Mouse (Mus musculus) megakaryocyte-erythroid progenitor cell, adult 5-6 weeks (primary cell): ENCODE results near the gene Dpp10. TPM values are rescaled to one million over a fixed set of nuclear protein-coding genes. Genes with fewer than 3 reads are reported as not detected.

Source experiments
- ATAC-seq: replicated peaks from 2 replicates; pipeline ENCODE4 v1.8.0; 2016; ENCODE audit warnings: mild to moderate bottlenecking, inconsistent platforms; ENCODE audit not compliant: severe bottlenecking, poor library complexity, low FRiP score, low TSS enrichment
- total RNA-seq, 2 experiments: library from RNA; stranded (forward) in 1 of 2; stranded (reverse) in 1 of 2; fragments of 200-1000, 215-1000 nt in 1 of 2; fragments of >200 nt in 1 of 2; fragmentation: Nextera tagmentation in 1 of 2; gene quantifications; 2 replicates each; pipeline ENCODE4 v1.2.3; 2014 to 2017

The Dpp10 gene
- not detected in 2 replicates for total RNA-seq (2014; fragmentation: Nextera tagmentation)
- not detected in 2 replicates for total RNA-seq (2017)

DNA sequence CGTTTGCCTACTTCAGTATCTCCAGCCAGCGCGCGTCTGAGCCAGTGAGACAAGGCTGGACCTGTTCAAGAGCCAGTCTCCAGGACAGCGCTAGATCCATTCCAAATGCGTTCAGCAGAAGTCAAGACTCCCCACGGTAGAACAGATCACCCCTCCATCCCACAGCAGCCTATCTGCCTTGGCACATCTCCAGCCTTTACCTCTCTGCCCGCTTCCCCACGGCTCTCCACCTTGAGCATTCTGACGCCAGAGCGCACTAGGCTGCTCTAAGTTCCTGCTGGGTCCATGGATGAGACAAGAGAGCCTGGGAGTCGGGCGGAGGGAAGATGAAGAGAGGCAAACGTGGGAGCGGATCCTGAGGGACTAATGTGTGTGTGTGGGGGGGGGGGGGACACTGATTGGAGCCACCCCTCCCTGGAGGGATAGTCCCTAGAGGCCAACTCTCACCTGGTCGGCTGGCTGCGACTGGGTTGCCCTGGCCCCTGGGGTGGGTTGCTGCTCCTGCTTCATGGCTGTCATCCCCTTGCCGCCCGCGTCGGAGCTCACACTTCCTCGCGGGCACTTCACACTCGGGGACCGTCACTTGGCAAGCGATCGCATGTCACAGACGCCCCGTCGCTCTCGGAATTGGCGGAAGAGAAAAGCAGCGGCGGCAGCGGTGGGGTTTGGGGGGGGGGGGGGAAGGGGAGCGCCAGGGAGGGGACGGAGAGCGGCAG lies at the start of gene Dpp10:
Gene Dpp10, minus strand, starts transcription at position 635 of the 716 bp plus-strand sequence.
- ATAC-seq = no peak

DNA sequence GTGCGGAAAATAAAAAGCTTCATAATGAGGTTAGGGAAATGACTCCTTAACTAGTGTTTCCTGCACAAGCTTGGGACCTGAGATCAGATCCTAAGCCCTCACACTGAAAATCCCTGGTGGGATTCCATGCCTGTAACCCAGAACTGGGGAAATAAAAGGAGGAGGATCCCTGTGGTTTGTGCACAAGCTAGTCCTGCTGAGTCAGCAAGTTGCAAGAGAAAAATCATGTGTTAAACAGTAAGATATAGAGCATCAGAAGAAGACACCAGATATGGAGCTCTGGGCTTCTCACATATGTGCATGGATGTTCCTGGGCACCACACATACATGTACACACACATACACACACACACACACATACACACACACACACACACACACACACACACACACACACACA lies 3.2 kb upstream of the Dpp10 start:
- no peak for ATAC-seq

DNA sequence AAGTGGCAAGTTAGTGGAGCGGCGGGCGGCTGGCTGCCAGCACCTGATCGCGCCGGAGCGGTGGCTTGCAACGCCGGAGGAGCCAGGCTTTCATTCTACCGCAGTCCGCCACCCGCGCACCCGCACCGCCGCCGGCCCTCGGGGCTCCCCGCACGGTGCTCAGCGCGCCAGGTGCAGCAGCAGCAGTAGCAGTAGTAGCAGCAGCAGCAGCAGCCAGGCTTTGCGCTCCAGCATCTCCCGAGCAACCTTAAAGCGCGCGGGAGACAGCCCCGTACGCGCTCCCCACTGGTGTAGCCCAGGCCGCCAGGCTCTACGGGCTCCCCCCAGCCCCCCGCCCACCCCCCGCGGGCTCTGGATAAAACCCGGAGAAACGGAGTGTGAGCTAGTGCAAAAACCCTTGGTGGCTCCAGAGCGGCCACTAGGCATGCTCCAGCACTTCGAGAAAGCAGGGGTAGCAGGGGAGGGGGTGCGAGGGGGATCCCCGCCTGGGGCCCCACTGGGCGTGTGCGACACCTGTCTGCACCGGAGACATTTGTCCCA lies 472 bp upstream of the Dpp10 start:
- no peak for ATAC-seq

DNA sequence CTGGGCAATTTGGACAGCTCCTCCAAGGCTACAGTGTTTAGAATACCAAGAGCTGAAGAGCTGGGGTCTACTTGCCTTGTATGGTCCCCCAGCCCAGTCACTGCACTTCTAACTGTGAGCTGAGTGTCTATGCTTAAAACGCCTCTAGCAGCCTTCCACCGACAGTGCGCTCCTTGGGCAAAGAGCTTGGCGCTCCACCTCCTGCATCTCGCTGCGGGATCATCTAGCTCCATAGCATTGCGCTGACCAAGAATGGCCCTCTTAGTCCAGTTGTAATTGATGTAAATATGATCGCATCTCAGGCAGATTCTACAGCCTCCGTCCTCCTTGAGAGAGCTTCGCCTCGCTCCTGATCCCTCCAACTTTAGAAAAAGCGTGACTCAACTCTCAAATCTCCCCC lies 1.2 kb downstream of the Dpp10 start:
- ATAC-seq = no peak

DNA sequence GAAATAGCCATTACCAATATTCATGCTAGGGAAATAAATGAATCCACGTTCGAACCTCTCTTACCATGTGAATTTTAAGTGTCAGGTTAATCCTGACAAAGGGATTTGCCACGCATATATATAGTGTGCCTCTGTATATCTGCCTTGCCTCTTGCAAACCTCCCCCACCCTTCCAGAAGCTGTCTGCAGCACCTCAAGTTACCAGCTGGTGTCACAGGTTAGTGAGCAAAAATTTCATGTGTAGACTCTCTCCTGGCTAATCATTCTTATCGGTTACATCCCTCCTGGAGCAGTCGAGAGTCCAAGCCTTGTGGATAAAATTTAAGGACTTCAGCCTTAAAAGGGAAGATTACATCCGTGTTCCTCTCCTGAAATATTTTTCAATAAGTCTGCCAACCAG lies 1.9 kb downstream of the Dpp10 start:
- no peak for ATAC-seq

DNA sequence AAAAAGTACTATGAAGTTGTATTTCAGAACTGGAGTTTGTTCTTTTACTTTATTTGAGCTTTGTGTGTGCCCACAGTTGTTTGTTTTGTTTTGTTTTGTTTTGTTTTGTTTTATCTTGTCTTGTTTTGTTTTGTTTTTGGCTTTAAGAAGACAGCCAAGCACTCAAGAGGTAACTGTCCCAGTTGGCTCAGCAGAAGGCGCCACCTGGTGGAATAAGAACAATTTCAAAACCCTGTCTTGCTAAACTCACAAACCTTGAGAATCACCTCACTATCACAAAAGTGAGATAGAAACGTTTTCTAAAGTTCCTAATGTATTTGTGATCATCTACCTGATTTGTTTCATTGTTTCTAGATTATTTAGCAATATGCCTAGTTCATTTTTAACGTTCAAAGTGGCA lies 3.8 kb downstream of the Dpp10 start:
- ATAC-seq = no peak

DNA sequence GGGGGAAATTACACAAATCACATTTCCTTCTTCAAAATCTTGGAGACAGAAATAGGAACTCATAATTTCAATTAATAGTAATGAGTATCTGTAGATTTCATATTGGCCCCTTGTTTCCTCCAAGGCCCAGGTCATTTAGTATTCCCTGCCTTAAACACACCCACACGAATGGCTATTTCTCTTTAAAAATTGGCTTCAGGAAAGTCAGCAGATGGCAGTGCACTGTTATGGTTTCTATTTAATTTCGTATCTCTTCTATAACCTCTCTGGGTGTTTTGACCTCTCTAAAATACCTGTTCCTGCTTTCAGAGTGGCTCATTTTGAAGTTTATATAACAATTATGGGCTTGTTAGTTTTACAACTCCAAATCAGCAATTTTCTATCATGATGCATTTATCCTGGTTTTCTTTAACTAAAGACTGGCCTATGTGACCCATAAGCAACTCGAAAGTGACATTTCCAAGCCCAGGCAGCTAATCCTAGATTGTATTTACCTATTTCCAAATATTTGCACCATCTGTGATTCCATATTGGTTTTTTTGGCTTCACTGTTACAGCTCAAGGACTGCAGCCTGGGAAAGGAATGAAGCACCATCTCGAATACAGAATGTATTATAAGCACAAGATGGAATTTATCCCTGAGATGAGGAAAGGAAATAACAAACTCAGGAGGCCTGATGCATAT lies 9.9 kb downstream of the Dpp10 start:
- ATAC-seq = no peak

DNA sequence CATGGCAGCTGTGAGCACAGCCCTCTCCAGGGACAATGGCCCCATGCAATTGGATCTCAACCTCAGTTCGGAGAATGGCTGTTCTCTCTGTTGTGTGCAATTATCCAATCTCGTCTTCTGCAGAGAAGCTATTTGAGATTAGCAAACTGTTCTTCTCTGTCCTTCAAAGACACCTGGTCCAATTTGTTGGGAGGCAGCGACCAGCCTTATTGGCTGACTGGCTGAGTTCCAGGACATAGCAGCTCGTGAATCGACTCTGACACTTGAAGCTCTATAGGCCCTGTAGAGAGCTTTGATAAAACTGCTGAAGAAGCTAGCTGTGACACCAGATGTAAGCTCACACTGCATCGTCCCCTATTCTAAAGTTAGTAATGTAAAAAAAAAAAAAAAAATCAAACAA lies 12.7 kb downstream of the Dpp10 start:
- no peak for ATAC-seq

DNA sequence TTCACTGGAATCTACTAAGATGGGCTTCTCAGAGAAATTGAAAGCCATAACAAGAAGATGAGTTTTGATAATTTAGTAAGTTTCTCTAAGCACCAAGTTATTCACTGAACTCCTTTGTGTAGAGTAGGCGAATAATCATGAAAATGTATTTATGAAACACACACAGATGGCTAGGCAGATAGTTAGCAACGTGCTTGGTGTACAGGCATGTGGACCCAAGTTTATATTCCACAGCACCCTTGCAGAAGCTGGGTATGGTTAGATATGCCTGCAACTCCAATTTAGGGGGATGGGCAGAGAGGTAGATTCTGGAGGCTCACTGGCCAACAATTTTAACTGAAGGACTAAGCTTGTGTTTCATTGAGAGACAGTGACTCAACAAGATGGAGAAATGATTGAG lies 13.4 kb downstream of the Dpp10 start:
- ATAC-seq = no peak

DNA sequence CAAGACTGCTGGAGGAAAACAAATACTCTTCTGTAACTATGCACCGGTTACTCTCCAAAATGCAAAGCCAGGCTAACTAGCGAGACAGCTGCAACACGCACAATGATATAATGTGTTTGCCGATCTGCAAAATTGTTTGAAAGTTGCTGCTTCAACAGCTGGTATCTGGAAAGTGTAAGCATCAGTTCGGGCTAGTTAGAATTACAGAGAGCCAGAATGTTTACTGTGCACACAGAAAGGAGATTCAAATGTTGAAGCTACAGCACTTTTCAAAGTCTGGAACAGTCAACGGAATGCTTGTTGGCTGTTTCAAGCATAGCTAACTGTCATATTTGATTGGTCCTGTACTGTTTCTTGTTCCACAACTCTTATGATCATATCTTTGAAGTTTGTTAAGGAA lies 42.6 kb downstream of the Dpp10 start:
- no peak for ATAC-seq

DNA sequence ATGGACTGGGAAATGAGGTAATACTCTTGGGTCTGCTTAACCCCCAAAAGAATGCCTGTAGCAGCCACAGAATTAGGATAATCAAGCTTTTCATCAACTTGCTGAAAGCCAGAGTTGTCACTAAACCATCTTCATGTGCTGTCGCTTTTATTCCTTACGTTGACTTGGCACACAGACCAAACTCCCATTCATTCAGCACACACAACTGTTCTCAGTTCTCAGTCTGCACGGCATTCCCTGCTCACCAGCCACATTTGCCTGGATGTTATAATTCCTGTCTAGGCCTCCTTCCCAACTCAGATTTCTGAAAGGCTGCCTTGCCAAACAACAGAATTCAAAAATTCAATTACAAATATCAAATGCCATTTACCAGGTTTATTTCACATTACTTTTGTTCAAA lies 49.6 kb downstream of the Dpp10 start:
- ATAC-seq = no peak

DNA sequence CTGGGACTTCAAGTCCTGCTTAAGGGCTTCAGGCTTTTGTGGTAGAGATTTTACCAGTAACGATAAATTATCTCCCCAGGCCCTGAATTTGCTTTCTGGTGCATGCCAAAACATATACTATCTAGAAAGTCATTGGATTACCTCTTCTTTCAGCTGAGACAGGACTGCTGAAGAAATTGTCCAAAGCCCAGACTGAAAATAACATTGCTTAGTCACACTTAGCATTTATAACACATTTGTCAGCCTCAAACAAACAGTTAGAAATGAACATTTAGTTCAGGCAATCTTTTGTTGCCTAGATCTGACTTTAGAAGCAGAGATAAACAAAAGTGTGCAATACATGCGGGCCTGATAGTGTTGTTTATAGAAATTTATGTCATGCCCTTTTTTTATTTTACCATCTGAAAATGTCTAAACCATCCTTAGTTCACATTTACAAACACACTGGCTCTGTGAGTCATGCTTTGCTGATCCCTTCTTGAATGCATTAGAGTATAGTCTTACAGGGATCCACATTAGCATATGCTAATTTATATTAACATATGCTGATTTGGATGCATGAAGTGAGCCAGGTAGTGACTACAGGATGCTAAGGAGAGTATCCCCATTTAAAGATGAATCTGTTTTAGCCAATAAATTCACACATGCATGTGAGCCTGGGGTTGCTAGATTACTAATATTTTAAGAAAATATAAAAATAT lies 59.9 kb downstream of the Dpp10 start:
- ATAC-seq = no peak

DNA sequence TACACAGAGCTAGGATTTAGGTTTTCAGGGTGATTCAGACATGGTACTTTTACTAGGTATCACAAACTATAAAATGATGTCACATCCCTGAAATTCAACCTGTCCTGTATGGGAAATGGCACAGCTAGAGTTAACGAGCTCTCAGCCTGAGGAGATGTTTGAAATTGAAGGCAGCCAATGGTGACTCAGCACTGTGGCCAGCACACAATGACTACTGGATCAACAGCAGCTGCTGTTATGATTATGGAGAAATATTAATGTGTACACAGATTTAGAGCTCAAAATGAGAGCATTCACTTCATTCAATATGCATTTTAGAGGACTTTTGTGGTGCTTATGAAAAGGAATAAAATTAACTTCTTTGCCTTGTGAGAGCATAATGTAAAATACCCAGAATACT lies 66.8 kb downstream of the Dpp10 start:
- no peak for ATAC-seq

DNA sequence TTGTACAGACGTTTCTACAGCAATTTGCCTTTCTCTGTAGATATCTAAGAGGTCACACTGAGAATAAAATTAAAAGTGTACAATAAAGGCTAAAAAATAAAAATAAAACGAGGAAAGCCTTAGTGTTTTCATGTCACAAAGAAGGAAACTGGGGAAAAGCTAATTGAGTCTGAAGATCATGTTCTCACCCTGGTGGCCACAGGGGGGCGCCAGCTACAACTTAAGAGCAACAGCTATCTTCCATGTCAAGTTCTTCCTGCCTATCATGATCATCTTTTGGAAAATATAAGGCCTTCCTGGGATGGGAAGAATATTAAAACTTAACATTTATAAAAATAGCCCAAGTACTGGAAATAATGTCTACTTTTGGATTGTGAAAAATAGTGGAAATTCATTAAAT lies 70.7 kb downstream of the Dpp10 start:
- ATAC-seq = no peak

DNA sequence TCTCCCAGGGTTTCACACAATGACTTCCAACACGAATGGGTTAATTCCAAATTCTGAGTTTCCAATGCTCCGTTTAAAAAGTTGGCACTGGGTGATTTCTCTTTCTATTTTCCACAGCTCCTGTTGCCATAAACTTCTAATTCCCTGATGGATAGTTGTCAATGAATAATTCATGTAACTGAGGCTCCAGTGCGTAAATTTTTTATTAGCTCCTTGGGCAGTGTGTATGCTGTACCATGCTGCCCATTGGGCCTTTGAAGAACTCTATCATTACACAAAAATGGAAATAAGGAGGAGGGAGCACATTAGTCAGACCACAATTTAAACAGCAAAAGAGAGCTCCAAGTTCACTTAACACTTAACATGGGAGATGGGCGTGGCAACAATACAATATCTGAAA lies 99.2 kb downstream of the Dpp10 start:
- ATAC-seq = no peak

DNA sequence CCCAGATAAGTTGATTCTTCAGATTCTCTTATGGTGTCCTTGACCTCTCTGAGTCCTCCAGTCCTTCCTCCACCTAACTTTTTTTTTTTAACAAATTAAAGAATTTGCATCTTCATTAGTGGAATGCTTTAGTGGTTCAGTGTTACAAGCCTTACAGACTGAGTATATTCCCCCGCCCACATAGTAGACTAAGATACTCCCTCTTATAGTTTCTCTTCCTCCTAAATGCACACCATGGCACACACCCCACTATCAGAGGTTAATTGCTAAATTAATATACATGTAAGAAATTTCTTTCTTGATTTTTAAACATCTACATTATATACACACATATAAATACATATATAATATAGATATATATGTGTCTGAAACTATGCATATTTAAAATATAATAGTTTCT lies 104.5 kb downstream of the Dpp10 start:
- ATAC-seq = no peak

DNA sequence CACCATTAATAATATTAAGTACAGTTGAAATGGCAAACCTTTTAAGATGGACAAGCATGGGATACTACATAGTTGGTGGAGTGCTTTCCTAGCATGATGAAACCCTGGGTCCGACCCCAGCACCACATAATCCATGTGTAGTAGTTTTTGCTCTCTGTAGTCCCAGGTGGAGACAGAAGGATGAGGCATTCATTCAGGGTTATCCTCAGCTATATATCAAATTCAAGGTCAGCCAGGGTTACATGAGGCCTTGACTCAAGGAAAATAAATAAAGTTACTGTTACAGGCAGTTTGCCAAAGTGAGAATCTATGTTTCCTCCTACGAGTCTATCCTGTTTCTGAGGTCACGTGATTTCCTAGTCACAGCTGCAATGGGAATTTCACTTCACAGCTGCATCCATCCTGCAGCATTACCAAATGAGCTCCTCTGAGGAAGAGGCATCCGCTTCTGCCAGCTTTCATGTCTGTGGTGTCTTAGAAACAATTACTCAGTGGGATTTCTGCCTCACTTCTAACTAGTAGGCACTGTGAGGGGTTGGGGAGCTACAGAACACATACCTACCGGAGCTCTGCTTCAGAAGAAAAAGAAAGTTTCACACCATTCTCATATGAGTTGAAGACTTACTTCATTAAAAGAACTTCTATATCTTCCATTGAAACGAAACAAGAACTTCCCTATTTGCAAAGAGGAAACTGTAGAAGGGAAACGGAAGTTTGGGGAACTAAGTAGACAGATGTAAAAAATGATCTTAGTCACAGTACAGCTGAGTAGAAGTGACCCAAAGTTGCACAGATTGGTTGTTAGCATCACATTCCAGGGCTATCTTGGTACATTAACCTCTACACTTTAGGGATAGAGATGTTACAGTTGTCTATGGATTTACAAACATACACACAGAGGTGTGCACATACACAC lies 111.3 kb downstream of the Dpp10 start:
- no peak for ATAC-seq

DNA sequence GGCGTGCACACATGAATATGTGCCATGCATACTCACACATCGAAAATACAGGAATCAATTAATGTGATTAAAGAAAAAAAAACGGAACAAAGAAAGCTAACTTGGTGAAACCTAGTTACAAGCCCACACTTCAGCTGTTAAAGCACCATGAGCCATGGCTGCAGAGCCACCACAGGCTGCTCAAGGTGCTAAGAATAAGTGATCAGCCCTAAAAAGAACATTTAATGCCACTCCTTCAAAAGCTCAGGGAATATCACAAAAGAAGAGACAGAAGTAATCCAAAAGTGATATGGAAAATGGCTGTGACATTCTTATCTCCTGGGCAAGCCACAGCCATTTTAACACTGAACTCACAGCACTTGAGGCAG lies 117.4 kb downstream of the Dpp10 start:
- ATAC-seq = no peak

DNA sequence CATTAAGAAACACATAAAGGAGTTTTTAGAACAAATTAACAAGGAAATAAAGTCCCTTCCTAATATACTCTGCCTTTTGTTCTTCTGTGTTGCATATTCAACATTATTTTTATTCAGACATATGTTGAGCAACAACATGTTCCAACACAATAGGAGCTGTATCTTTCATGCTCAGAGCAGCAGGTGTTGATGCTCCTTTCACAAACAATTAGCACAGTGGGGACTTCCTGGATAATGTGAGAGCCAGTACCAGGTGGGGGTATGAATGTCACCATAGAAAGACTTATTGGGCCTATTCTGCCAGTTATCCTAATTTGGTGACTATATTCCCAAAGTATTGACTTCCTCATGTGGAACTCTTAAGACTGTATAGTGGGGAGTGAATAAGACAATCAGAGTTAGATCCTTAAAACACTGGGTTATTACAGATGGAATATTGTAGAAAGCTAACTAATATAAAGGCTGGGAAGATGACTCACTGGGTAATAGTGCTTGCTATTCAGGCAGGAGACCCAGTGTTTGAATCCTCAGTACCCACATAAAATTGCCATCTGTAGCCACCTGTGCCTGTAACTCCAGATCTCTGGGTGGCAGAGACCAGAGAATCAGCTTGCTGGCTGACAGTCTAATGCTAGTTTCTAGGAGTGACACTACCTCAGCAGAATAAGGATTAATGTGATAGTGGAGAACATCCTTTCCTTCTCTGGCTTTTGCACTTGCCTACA lies 117.9 kb downstream of the Dpp10 start:
- ATAC-seq = no peak
